Comparison of ENCODE assay signal across 9 mouse cellular contexts in genomic region chr2:154158433-154158832, GRCm38 (mm10). TPM values are rescaled to one million over a fixed set of nuclear protein-coding genes. Genes with fewer than 3 reads are reported as not detected.
DNase-seq lines count a peak whose midpoint lies in the region; ATAC-seq and TF ChIP-seq lines count a peak whose summit lies in the region.
"Had no signal": no experiment of that assay in that cellular context is flagged by ENCODE, and none has a peak within 500 bp of the region (broad histone marks: within the 10 kb centered on the region; RNA-seq: fewer than 3 reads in every experiment).

No protein-coding gene starts in this region.

- ATAC-seq in erythroblast, adult 5-6 weeks (replicated peaks; ENCODE audit: low FRiP score, poor library complexity, severe bottlenecking) = no peak

- peak; percentile 69 for TF ChIP-seq CTCF in brain, embryonic 14.5 days (IDR thresholded peaks at IDR 0.05; ENCODE audit: borderline replicate concordance, extremely low read depth, insufficient read depth, insufficient read length)

- peak; percentile 41 for DNase-seq in gastrocnemius, postnatal 14 days
- DNase-seq in gastrocnemius, postnatal 36 days = no peak
- peak; percentile 6 for DNase-seq in ovary, postnatal 10 days (ENCODE audit: low spot score)
- no peak for DNase-seq in ovary, adult 18-20 months (ENCODE audit: low spot score)
- DNase-seq in brain, embryonic 14.5 days (ENCODE audit: low read depth) = peak; percentile 64
- DNase-seq in kidney, postnatal 4 days = peak; percentile 67
- peak; percentile 73 for DNase-seq in retina, postnatal 1 day

- intact Hi-C loops in gastrocnemius, postnatal 14 days (cut with DNase I; ENCODE audit: low total_unique reads) = no loop called here
- intact Hi-C loops in gastrocnemius, postnatal 36 days (cut with DNase I) = no loop called here

- TF ChIP-seq POLR2A in brain, embryonic 14.5 days (IDR thresholded peaks at IDR 0.05; ENCODE audit: borderline replicate concordance, extremely low read depth, insufficient read depth, insufficient read length, poor library complexity, severe bottlenecking) = no peak

RNA-seq across cellular contexts. Expression of gene Bpifa5, which starts 4.0 kb away (rescaled TPM):
- not detected for total RNA-seq in gastrocnemius, postnatal 14 days (2021)
- total RNA-seq in gastrocnemius, postnatal 36 days (2021) = not detected
- not detected in 2 replicates for polyA plus RNA-seq in brain, embryonic 14.5 days (2012; rRNA removed)
- not detected in 2 replicates for total RNA-seq in erythroblast, adult 5-6 weeks (2015; ENCODE audit: low replicate concordance)
- not detected in 2 replicates for total RNA-seq in erythroblast, adult 5-6 weeks (2017; ENCODE audit: low replicate concordance)
- polyA plus RNA-seq: limb, embryonic 12.5 days had no signal

RNA-seq across cellular contexts. Expression of gene Bpifa1, which starts 15.8 kb away (rescaled TPM):
- total RNA-seq in gastrocnemius, postnatal 14 days (2021) = not detected
- total RNA-seq in gastrocnemius, postnatal 36 days (2021) = not detected
- polyA plus RNA-seq in brain, embryonic 14.5 days (2012; rRNA removed) = not detected in 2 replicates
- total RNA-seq in erythroblast, adult 5-6 weeks (2015; ENCODE audit: low replicate concordance) = not detected in 2 replicates
- total RNA-seq in erythroblast, adult 5-6 weeks (2017; ENCODE audit: low replicate concordance) = not detected in 2 replicates
- polyA plus RNA-seq: limb, embryonic 12.5 days had no signal

RNA-seq across cellular contexts. Expression of gene Bpifa3, which starts 28.3 kb away (rescaled TPM):
- not detected for total RNA-seq in gastrocnemius, postnatal 14 days (2021)
- not detected for total RNA-seq in gastrocnemius, postnatal 36 days (2021)
- not detected in 2 replicates for polyA plus RNA-seq in brain, embryonic 14.5 days (2012; rRNA removed)
- total RNA-seq in erythroblast, adult 5-6 weeks (2015; ENCODE audit: low replicate concordance) = not detected in 2 replicates
- not detected in 2 replicates for total RNA-seq in erythroblast, adult 5-6 weeks (2017; ENCODE audit: low replicate concordance)
- polyA plus RNA-seq: limb, embryonic 12.5 days had no signal

RNA-seq across cellular contexts. Expression of gene Bpifb1, which starts 32.2 kb away (rescaled TPM):
- not detected for total RNA-seq in gastrocnemius, postnatal 14 days (2021)
- not detected for total RNA-seq in gastrocnemius, postnatal 36 days (2021)
- 0.21 and 0.23 TPM in 2 replicates for polyA plus RNA-seq in brain, embryonic 14.5 days (2012; rRNA removed)
- not detected in 2 replicates for total RNA-seq in erythroblast, adult 5-6 weeks (2015; ENCODE audit: low replicate concordance)
- not detected in 2 replicates for total RNA-seq in erythroblast, adult 5-6 weeks (2017; ENCODE audit: low replicate concordance)
- polyA plus RNA-seq: limb, embryonic 12.5 days had no signal

Comparison
In these comparisons a context has a peak if more than half of its experiments do, and no peak if none do; other contexts are left out.
1. DNase-seq: peak in gastrocnemius, postnatal 14 days (single experiment), ovary, postnatal 10 days (single experiment), brain, embryonic 14.5 days (single experiment), kidney, postnatal 4 days (2 of 2) and retina, postnatal 1 day (single experiment); none in gastrocnemius, postnatal 36 days (0 of 2) and ovary, adult 18-20 months (single experiment).